Mouse (Mus musculus): ENCODE measurements around the gene Sipa1l1.
"Not testable (repeated sequence)": the region's sequence is repeated elsewhere in the genome, so short reads cannot be mapped to it uniquely, and the experiment has no call there.

Gene Sipa1l1

DNA sequence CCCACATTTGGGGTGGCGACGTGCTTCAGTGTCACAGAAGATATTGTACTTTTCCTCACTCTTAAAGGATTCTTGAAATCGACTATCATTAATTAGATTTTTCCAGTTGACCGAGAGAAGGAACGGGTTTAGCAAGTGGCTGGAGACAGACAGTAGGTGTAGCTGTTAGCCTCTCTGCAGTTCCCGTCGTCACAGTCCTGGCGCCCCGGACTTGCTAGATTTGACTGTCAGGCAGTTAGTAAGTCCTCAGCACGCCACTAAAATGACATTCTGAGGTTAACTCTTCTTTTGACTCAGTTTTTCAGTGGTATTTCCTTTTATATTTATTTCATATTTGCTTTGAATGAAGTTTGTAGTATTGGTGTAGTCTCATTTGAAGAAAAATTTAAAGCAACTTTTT, 2.5 kb downstream of the Sipa1l1 start:
- in situ Hi-C loops (cut with MboI; ENCODE audit: unreplicated experiment in 2 of 2) = loop anchor here (10.0 to 25.0 kb wide), 2 partner anchors 53 to 216 kb away; no protein-coding TSS in a partner anchor

DNA sequence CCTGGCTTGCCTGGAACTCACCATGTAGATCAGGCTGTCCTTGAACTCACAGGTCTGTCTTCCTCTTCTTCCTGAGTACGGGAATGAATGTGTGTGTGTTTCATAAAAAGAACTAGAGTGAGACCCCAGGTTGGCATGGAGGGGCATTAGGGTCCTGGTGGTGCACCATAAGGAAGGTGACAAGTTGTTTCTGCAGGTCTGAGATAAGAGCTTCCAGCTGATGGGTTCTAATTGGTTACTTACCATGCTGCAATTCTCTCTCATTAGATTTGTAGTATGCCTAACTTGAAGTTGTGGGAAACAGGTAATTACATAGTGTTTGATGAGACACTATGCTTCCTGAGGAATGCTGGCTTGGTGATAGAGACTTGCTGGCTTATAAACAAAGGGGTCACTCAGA, 4.5 kb downstream of the Sipa1l1 start:
- in situ Hi-C loops (cut with MboI; ENCODE audit: unreplicated experiment in 2 of 2) = loop anchor here (10.0 to 25.0 kb wide), 2 partner anchors 51 to 214 kb away; no protein-coding TSS in a partner anchor

DNA sequence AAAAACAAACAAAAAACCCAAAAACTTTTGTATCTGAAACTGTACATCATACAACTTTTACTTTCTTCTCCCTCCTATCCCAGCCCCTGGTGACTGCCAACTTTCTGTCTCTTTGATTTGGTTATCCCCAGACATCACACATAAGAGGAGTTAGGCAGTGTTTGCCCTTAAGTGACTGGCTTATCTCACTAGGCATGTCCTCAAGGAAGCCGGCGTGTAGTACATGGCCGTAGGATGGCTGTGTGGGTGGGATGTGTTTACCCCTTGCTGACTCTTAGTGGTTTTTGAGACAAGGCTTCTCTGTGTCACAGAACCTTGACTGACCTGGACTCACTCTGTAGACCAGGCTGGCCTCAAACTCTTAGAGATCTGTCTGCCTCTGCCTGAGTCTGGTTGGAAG, 6.6 kb downstream of the Sipa1l1 start:
- in situ Hi-C loops (cut with MboI; ENCODE audit: unreplicated experiment in 2 of 2) = loop anchor here in 1 of 2 experiments (10.0 kb wide), 1 partner anchor 49 kb away; no protein-coding TSS in a partner anchor

DNA sequence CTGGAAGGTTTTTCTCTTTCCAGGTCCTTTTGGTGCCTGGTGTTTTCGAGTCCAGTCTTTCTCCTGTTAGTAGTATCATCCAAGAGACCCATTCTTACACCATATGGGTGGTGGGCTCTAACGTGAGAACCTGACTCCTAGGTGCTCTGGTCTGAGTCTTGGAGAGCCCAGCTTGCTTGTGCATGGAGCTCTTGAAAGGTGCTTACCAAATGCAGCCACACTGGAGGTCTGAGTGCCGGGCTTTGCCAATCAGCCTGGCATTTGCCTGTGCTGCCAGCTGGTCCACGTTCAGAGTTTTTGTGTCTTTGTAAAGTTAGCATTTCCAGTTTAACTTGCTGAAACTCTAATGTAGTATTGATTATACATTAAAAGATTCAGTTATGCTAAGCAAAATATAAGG, 9.5 kb downstream of the Sipa1l1 start:
- in situ Hi-C loops (cut with MboI; ENCODE audit: unreplicated experiment in 2 of 2) = loop anchor here in 1 of 2 experiments (10.0 kb wide), 1 partner anchor 46 kb away; no protein-coding TSS in a partner anchor

DNA sequence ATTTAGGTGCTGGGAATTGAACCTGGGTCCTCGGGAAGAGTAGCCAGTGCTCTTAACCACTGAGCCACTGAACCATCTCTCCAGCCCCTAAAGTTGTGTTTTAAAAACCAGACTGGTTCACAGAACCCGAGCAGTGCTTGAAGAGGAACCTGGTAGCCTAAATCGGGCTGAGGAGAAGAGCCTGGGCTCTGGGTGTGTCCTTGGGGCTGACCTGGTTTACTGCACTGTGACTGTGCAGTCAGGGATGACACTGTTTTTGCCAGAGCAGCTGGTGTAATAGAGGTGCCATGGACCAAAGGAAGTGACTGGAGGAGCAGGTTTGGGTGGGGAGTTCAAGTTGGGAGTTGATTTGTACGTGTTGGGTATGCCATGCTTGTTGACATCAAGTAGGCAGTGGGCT, 10.5 kb downstream of the Sipa1l1 start:
- in situ Hi-C loops (cut with MboI; ENCODE audit: unreplicated experiment in 2 of 2) = loop anchor here (5.0 to 10.0 kb wide), 2 partner anchors 38 to 45 kb away; no protein-coding TSS in a partner anchor

DNA sequence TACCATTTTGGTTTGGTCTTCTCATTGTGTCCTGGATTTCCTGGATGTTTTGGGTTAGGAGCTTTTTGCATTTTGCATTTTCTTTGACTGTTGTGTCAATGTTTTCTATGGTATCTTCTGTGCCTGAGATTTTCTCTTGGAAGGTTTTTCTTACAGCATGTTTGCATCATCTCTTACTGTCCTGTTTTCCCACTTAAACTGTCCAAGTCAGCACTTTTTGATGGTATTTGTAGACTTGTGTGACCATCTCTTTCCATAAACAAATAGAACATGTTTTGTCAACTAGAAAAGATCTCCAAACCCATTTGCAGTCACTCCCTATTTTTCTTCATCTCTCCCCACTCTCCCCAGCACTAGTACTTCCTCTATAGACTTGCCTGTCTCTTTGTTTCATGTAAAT, 17.0 kb downstream of the Sipa1l1 start:
- in situ Hi-C loops (cut with MboI; ENCODE audit: unreplicated experiment in 2 of 2) = not testable (repeated sequence)

DNA sequence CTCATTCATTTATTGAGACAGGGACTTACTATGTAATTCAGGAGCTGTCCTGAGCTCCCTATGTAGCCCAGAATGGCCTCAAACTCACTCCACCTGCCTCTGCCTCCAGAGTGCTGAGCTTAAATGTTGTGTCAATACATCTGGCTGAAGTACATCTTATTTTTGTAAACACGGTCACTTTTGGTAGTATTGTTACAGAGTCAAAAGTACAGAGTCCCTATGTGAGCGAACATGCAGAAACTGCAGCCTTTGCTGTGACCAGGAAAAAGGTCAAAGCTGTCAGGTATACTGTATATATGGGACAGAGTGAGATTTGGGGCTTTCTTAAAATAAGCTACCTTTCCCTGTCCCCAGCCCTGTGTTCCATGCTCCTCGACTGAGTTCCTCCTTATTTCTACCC, 17.6 kb downstream of the Sipa1l1 start:
- in situ Hi-C loops (cut with MboI; ENCODE audit: unreplicated experiment in 2 of 2) = no loop called here

DNA sequence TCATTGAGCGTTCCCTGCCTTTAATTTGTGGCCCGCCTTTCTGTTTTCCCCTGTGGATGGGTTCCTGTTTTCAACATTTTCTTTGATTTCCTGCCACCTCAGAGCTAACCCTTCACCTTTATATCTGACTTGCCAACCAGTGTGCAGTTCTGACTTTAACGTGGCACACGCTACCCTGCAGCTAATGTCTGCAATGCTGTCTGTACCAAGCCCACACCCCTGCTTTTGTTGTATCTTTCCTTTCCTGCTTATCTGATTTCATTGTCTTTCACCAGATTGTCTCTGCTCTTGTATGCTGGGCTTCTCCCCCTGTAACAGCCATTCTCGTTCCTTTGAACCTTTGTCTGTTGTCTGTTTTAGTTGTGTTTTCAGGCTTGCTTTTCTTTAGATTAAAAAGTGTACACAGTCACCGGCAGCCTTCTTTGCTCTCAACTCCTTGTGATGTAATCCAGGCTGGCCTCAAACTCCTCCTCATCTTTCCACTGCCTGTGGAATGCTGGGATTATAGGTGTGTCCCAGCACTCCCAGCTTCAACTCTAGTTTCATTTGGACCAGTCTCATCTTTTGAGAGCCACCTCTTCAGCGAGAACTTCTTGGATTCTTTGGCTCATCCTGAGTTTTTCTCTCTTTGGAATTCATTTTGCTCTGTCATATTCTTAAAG, 18.2 kb downstream of the Sipa1l1 start:
- in situ Hi-C loops (cut with MboI; ENCODE audit: unreplicated experiment in 2 of 2) = no loop called here

DNA sequence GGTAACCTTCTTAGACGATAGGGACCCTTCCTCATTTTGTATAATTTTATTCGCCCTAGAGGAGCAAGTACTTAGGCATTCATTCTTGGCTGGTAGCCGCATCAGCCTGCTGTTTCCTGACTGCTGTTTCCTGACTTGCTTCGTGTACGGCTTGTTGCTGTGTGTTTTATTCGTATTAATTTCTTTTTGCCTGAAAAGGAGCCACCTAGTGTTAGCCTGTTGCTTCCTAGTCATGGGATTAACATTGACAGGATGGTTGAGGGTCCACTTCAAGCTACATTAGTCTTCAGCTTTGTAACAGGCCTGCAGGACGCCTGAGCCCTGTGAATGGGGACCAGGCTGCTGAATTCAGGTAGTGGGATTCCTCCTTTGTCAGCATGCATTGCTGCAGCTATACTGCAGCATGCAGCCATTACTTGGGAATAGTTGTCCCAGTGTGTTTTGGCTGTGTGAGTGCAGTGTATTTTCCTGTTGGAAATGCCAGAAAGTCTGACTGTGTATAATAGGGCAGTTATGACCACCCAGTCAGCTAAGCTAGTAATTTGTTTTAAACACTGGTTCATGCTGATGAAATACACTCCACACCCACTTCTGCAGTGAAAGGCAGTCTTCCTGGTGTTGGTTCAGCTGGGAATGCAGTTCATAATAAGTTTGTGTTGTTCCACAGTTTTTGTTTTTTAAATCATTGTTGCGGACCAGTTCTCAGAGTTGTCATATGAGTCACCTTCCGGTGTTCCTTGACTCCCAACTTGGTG, 19.4 kb downstream of the Sipa1l1 start:
- in situ Hi-C loops (cut with MboI; ENCODE audit: unreplicated experiment in 2 of 2) = no loop called here

DNA sequence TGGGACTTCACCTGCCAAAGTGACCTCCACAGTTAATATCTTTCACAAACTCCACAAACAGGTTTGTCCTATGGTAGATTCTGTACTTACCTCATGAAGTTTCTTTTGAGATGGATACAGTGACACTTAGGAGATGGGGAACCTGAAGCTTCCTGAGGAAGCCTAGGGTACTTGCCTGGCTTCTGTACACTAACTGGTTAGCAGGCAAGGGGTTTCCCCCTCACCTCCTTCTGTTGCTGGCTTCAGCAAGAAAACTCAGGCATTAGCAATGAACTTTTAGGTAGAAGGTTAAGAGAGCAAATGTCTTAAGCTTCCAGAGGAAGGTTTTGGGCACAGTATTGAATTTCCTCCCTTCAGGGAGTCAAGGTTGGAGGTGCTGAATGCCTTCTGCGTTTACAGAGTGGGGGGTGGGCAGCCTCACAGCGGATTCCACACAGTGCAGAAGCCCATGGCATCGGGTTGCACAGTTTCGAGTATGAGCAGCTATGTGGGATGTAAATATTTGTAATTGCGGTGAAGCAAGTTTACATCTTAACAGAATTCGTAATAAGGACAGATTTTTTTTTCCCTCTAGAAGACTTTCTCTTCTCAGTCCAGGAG, 20.1 kb downstream of the Sipa1l1 start:
- in situ Hi-C loops (cut with MboI; ENCODE audit: unreplicated experiment in 2 of 2) = no loop called here

DNA sequence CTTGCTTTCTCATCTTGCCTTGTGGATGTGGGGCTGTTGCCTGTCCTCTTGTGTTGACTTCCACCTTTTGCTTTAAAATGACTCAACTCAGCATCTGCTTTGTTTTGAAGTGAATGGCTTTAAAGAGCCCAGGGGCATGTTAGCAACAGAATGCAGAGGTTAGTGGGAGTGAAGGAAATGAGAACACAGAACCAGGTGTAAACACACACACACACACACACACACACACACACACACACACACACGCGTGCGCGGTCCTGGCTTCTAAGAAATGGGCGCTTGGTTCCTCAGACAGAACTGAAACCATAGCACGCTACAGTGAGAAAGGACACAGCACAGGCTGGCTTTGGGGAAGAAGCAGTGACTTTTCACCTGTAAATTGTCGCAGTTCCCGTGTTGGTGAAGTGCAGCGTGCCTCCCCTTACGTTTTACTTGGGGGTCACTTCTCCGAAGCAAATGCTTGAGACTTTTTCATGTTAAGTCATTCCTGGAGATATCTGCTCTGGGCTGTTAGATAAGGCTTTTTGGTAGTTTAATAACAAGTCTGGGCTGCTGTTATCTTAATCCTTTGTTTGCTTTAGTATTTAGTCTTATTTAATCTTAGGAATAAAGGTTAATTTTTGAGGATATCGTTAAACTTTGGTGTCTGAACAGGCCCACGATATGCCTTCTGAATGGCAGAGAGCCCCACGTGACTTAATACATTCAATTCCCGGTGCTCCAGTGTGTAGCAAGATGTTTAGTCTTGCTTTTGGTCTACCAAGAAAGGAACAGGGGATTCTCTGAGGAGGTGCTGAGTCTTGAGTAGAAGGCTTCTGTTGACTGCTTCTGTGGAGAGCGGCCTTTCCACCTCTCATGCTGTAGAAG, 20.8 kb downstream of the Sipa1l1 start:
- in situ Hi-C loops (cut with MboI; ENCODE audit: unreplicated experiment in 2 of 2) = no loop called here

DNA sequence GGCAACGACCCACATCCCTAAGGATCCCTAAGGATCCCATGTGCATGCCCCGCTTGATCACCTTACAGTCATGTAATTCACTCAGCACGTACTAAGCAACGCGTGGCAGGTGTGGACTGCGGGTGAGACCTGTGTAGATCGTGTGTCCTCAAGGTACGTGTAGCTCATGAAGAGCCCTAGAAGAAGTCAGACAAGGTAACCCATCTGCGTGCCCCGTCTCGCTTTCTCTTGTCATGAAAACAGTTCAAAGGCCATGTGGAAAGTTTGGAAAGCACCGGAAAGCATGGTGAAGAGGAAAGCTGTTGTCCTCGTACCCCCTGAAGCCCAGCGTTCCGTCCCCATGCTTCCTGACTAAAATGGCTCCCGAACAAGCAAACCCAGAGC, 21.5 kb downstream of the Sipa1l1 start:
- in situ Hi-C loops (cut with MboI; ENCODE audit: unreplicated experiment in 2 of 2) = no loop called here

DNA sequence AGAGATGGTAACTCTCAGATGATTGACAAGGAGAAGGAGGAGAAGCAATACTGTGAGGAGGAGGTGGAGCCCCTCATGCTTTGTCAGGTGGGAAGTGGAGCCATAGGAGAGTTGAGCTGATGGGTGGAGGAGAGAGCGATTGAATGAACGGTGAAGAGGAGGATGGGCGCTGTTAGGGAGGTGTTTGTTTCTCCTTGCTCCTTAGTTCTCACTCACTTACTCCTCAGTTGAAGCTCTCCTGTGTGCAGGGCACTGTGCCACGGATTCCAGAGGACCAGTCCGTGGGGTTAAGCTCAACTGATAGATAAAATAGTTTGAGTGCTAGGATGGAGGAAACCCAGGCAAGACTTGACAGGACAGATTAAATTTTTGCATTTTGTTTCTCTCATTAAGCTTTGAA, 22.6 kb downstream of the Sipa1l1 start:
- in situ Hi-C loops (cut with MboI; ENCODE audit: unreplicated experiment in 2 of 2) = no loop called here

DNA sequence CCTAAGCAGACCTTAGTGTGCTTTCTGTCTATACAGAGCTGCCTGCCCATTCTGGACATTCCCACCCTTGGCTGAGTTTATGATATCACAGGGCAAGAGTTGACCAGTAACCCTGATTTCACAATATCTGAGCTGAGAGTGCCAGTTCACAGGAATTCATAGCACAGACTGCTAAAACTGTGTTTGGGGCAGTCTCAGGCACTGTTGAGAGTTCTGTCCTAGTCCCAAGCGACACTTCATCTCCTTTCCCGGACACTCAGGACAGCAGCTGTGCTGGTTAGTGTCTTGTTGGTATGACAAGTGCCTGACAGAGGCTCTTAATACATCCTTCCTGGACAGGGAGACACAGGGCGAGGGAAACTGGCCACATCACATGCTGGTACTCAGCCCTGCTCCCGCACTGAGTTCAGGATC, 23.5 kb downstream of the Sipa1l1 start:
- in situ Hi-C loops (cut with MboI; ENCODE audit: unreplicated experiment in 2 of 2) = no loop called here

DNA sequence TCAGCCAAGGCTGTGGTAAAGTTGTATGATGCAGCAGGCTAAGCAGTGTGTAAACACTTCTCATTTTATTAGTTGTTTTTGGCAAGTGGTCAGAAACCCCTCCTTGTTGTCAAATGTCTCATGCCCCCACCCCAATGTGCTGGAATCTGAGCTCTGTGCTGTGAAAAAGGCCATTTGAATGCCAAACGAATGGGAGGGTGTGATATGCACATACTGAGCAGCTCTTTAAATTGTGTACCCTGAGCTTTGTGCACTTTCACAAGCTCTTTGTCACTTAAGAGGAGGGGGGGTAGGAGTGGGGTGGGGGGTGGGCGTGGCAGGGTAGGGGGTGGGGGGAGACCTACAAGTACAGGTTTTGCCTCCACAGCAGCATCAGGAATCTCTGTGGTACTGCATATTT, 24.4 kb downstream of the Sipa1l1 start:
- in situ Hi-C loops (cut with MboI; ENCODE audit: unreplicated experiment in 2 of 2) = no loop called here

DNA sequence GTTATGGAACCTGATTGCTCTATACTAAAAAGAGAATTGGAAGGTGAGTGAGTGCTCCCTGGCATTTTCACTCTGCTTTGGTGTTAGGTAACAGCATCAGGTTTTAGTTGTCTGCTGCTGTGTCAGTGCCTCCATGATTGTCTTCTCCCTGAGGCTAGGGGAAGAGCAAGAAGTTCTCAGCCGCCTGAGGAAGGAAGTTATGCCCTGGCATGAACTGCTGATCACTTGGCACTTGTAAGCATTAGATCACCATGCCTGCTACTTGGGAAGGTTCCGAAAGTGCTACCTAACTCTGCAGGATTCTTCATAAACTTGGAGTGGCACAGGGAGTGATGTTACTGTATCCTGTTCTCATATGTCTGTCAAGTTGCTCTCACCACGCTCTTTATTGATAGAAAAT, 25.8 kb downstream of the Sipa1l1 start:
- in situ Hi-C loops (cut with MboI; ENCODE audit: unreplicated experiment in 2 of 2) = no loop called here

DNA sequence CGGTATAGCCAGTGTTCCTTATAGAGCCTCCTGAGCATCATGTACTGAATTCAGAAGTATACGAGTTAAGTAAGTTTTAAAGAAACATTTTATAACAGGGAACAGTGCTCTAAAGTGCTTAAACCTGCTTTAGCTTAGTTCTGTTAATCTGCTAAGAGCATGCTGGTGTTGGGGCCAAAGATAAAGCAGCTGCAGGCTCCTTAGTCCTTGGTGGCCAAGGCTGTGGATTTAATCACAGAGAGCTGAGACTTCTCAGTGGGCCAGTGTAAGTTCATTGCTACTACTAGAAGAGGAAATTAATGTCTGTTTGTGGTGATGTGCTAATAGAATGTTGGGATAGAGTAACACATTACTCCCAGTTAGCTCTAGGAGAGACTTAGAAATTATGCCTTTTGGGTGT, 27.1 kb downstream of the Sipa1l1 start:
- in situ Hi-C loops (cut with MboI; ENCODE audit: unreplicated experiment in 2 of 2) = no loop called here

DNA sequence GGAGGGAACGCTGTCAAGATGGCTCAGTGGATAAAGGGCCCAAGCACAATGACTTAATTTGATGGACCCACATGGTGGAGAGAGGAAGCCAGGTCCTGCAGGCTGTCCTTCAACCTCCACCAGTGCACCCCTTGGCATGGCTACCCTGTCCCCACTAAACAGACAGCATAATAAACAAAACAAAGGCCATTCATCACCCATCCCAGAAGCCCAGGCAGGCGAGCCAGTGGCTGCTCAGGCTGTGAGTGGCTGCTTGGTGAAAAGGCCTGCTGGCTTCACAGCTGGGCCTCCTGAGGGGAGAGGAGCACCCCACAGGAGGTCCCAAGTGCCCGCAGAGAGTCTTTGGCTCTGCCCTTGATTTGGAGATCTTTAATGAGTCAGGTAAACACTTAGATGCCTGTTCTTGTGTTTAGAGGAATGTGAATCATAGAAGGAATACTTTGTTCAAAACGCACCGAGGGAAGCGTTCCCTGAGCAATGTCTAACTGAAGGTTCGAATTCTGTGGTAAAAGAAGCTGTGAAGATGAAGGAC, 27.6 kb downstream of the Sipa1l1 start:
- in situ Hi-C loops (cut with MboI; ENCODE audit: unreplicated experiment in 2 of 2) = no loop called here

DNA sequence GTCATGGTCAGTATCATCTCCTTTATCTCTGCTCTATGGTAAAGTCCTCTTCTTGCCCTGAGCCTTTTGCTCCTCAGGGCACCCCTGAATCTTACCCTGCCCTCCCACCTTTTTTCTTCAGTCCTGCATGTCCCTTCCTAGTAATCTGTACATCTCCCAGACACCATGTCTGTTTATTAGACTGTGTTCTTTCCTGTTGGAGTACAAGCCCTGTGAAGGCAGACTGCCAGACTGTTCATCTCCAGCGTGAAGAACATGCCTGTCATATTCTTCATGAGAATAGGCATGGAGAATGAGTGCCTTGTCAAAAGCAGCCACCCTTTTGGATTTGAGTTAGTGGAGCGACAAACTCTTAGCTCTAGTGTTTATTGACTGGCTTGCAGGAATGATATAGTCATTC, 28.1 kb downstream of the Sipa1l1 start:
- in situ Hi-C loops (cut with MboI; ENCODE audit: unreplicated experiment in 2 of 2) = no loop called here

DNA sequence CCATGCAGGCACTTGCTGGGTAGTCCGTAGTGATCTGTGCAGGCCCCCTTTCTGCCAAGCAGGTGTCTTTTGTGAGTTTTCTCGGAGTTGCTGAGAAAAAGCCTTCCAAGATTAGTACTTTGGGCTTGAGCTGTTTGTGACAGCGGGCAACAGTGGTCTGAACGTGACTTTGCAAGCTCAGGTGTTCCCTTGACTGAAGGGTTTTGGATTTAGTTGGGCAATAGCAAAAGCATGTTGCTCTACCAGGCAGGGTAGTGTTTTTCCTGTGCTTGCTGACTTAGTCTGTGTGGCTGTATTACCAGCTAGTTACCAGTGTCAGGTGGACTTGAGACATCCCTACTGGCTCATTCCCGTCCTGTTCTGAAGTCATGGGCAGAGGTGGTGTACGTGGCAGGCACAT, 30.2 kb downstream of the Sipa1l1 start:
- in situ Hi-C loops (cut with MboI; ENCODE audit: unreplicated experiment in 2 of 2) = no loop called here

Measured in v-Abl transformed pro-B cells (cell line).